Comparison of ENCODE assay signal across 10 mouse cellular contexts in the genomic region with DNA sequence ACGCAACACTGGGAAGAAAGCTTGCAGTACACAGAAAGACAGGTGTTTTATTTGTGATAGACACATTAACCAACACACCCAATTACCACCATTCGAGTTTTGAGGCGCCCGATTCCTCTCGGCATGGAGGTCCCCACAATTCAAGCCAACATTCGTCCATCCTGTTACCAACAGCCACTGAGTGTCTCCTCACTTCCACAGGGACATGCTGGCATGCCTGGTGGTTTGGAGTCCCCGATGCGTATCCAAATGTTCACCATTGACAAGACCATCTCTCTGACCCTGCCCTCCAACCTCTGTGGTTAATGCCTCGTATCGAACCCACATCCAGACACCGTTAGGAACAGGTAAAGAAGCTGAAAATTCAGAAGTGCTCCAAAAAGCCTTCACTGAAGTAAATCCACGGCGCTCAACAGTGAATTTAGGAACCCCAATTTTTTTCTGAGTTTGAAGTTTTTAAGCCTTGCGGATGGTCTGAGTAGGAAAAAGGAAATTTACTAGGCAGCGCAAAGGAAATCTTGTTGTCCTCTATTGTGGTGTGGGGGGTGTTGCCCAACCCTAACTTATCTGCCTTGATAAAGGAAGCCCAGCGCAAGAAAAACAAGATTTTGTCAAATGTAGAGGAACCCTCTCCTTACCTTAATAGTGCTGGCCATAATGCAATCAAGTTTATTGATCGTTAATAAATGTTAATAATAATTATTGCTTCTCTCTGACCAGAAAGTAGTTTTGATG.
A peak's percentile ranks its signal among the peaks of the same experiment; 100 is the strongest.
DNase-seq lines count a peak whose midpoint lies in the region; ATAC-seq and TF ChIP-seq lines count a peak whose summit lies in the region.
"Had no signal": no experiment of that assay in that cellular context is flagged by ENCODE, and none has a peak within 500 bp of the region (broad histone marks: within the 10 kb centered on the region; RNA-seq: fewer than 3 reads in every experiment).

No protein-coding gene starts in this region.

- TF ChIP-seq CTCF in left cerebral cortex, adult 2 months (IDR thresholded peaks at IDR 0.05): no peak

- H3K4me2 ChIP-seq in forebrain, embryonic 13.5 days: no peak overlapping the region
- no peak overlapping the region for H3K4me2 ChIP-seq in heart, embryonic 15.5 days

- intact Hi-C loops in left cerebral cortex, adult 2 months (cut with DNase I): no loop called here
- intact Hi-C loops in left cerebral cortex, postnatal 4 days (cut with DNase I): no loop called here

- 93% methylated on average over 17 of the region's 17 CpGs for WGBS in forebrain, embryonic 10.5 days
- WGBS in forebrain, embryonic 13.5 days: 95% methylated on average over 17 of the region's 17 CpGs
- 71% methylated on average over 17 of the region's 17 CpGs for WGBS in heart, embryonic 15.5 days

- peak overlapping the region; percentile 4 for H3K4me3 ChIP-seq in forebrain, embryonic 10.5 days
- H3K4me3 ChIP-seq in forebrain, embryonic 13.5 days: no peak overlapping the region
- peak overlapping the region; percentile 32 for H3K4me3 ChIP-seq in left cerebral cortex, adult 2 months
- peak overlapping the region; percentile 45 for H3K4me3 ChIP-seq in heart, embryonic 15.5 days
- H3K4me3 ChIP-seq in megakaryocyte, embryonic 14.5 days (replicated peaks): peak overlapping the region; percentile 93

- no peak for ATAC-seq in forebrain, embryonic 13.5 days
- ATAC-seq in heart, embryonic 15.5 days (replicated peaks; ENCODE audit: insufficient number of reproducible peaks, insufficient read depth, low FRiP score, low read depth): 0 out of 2 replicates have a peak, but pooled peaks have one; percentile 42

- H3K9ac ChIP-seq in forebrain, embryonic 13.5 days: no peak overlapping the region
- H3K9ac ChIP-seq in heart, embryonic 15.5 days: peak overlapping the region; percentile 47

- 0 out of 2 replicates have a peak, but pooled peaks cover 3% of the 10 kb centered on the region for H3K4me1 ChIP-seq in forebrain, embryonic 10.5 days
- no peaks in the 10 kb centered on the region for H3K4me1 ChIP-seq in forebrain, embryonic 13.5 days
- H3K4me1 ChIP-seq in heart, embryonic 15.5 days (replicated peaks): peaks cover 3% of the 10 kb centered on the region; the same call in 1 of the 2 replicates
- H3K4me1 ChIP-seq in megakaryocyte, embryonic 14.5 days: peaks cover 63% of the 10 kb centered on the region

- H3K27ac ChIP-seq in forebrain, embryonic 10.5 days: 0 out of 2 replicates have a peak overlapping the region, but pooled peaks have one; percentile 9
- no peak overlapping the region for H3K27ac ChIP-seq in forebrain, embryonic 13.5 days
- H3K27ac ChIP-seq in left cerebral cortex, adult 2 months: peak overlapping the region; percentile 77
- peak overlapping the region; percentile 72 for H3K27ac ChIP-seq in heart, embryonic 15.5 days

- DNase-seq in forebrain, embryonic 10.5 days (ENCODE audit: extremely low spot score, low spot score): no peak
- DNase-seq in left cerebral cortex, adult 2 months (ENCODE audit: extremely low spot score in 1 of 2, low spot score in 2 of 2): no peak
- DNase-seq in left cerebral cortex, postnatal 4 days: no peak
- no peak for DNase-seq in right cerebral cortex, postnatal 14 days
- DNase-seq in embryo, embryonic 10.5 days (ENCODE audit: low spot score): no peak
- DNase-seq: cerebellum, postnatal 25 days; thymus, postnatal 14 days had no signal

- H3K36me3 ChIP-seq in forebrain, embryonic 10.5 days (replicated peaks): no peaks in the 10 kb centered on the region
- no peaks in the 10 kb centered on the region for H3K36me3 ChIP-seq in forebrain, embryonic 13.5 days (ENCODE audit: poor library complexity, severe bottlenecking)
- no peaks in the 10 kb centered on the region for H3K36me3 ChIP-seq in heart, embryonic 15.5 days
- H3K36me3 ChIP-seq in megakaryocyte, embryonic 14.5 days (replicated peaks; ENCODE audit: low read length): no peaks in the 10 kb centered on the region

- H3K27me3 ChIP-seq in forebrain, embryonic 10.5 days (ENCODE audit: poor library complexity, severe bottlenecking): no peaks in the 10 kb centered on the region
- H3K27me3 ChIP-seq in forebrain, embryonic 13.5 days: no peaks in the 10 kb centered on the region
- no peaks in the 10 kb centered on the region for H3K27me3 ChIP-seq in heart, embryonic 15.5 days
- H3K27me3 ChIP-seq in megakaryocyte, embryonic 14.5 days (replicated peaks): peaks cover 26% of the 10 kb centered on the region

- no peaks in the 10 kb centered on the region for H3K9me3 ChIP-seq in forebrain, embryonic 10.5 days
- no peaks in the 10 kb centered on the region for H3K9me3 ChIP-seq in forebrain, embryonic 13.5 days (replicated peaks)
- H3K9me3 ChIP-seq in heart, embryonic 15.5 days (replicated peaks): no peaks in the 10 kb centered on the region
- no peaks in the 10 kb centered on the region for H3K9me3 ChIP-seq in megakaryocyte, embryonic 14.5 days
